Mouse (Mus musculus): ENCODE data around the gene Dirc2. TPM values are rescaled to one million over a fixed set of nuclear protein-coding genes. Genes with fewer than 3 reads are reported as not detected.

The Dirc2 gene
- polyA plus RNA-seq, 2 experiments = 4.9 to 5.9 TPM

- H3K27me3 ChIP-seq (ENCODE audit: control insufficient read depth, insufficient read depth, low read length) = no peaks in the 10 kb centered on the region
- ATAC-seq (ENCODE audit: insufficient read depth) = no peak
- H3K27ac ChIP-seq = no peak overlapping the region
- no peak overlapping the region for H3K4me3 ChIP-seq (ENCODE audit: insufficient read depth in 1 of 2, low read depth in 2 of 2, low read length in 2 of 2)
- no peak overlapping the region for H3K9ac ChIP-seq (replicated peaks)
- no peaks in the 10 kb centered on the region for H3K36me3 ChIP-seq (replicated peaks; ENCODE audit: control insufficient read depth, insufficient read depth, low read depth)
- H3K4me2 ChIP-seq (ENCODE audit: low read depth) = no peak overlapping the region
- H3K9me3 ChIP-seq (ENCODE audit: control insufficient read depth, low read length) = no peaks in the 10 kb centered on the region
- H3K4me1 ChIP-seq (replicated peaks; ENCODE audit: control insufficient read depth in 2 of 2, insufficient read depth in 2 of 2, low read length in 1 of 2) = no peaks in the 10 kb centered on the region
- TF ChIP-seq EP300 (IDR thresholded peaks at IDR 0.05; ENCODE audit: low read depth) (no peak), CTCF (IDR thresholded peaks at IDR 0.05; ENCODE audit: low read depth) (no peak)
- 77% methylated on average over 5 of the region's 5 CpGs for WGBS (ENCODE audit: insufficient replicate concordance)
- no peak for DNase-seq (ENCODE audit: low read depth in 3 of 3, low spot score in 3 of 3)
These were observed 27.5 kb downstream of the Dirc2 start for GRCm38 (mm10) chr16:35741621-35742020.

- Histone ChIP-seq H3K9me3 (ENCODE audit: control insufficient read depth, low read length) (no peaks in the 10 kb centered on the region), H3K4me3 (ENCODE audit: insufficient read depth in 1 of 2, low read depth in 2 of 2, low read length in 2 of 2) (no peak overlapping the region), H3K36me3 (replicated peaks; ENCODE audit: control insufficient read depth, insufficient read depth, low read depth) (no peaks in the 10 kb centered on the region), H3K4me2 (ENCODE audit: low read depth) (no peak overlapping the region), H3K9ac (replicated peaks) (no peak overlapping the region), H3K4me1 (replicated peaks; ENCODE audit: control insufficient read depth in 2 of 2, insufficient read depth in 2 of 2, low read length in 1 of 2) (no peaks in the 10 kb centered on the region), H3K27me3 (ENCODE audit: control insufficient read depth, insufficient read depth, low read length) (no peaks in the 10 kb centered on the region), H3K27ac (no peak overlapping the region)
- DNase-seq (ENCODE audit: low read depth in 3 of 3, low spot score in 3 of 3) = no peak
- no peak for ATAC-seq (ENCODE audit: insufficient read depth)
- WGBS (ENCODE audit: insufficient replicate concordance) = 76% methylated on average over 6 of the region's 6 CpGs
- TF ChIP-seq CTCF (IDR thresholded peaks at IDR 0.05; ENCODE audit: low read depth) (no peak), EP300 (IDR thresholded peaks at IDR 0.05; ENCODE audit: low read depth) (no peak)
These were observed 28.2 kb downstream of the Dirc2 start for GRCm38 (mm10) chr16:35740943-35741342.

GRCm38 (mm10) chr16:35740357-35740756 is 28.8 kb downstream of the Dirc2 start:
- 81% methylated on average over 12 of the region's 12 CpGs for WGBS (ENCODE audit: insufficient replicate concordance)
- no peak for TF ChIP-seq CTCF (IDR thresholded peaks at IDR 0.05; ENCODE audit: low read depth)
- no peak for TF ChIP-seq EP300 (IDR thresholded peaks at IDR 0.05; ENCODE audit: low read depth)
- Histone ChIP-seq H3K9me3 (ENCODE audit: control insufficient read depth, low read length) (no peaks in the 10 kb centered on the region), H3K27me3 (ENCODE audit: control insufficient read depth, insufficient read depth, low read length) (no peaks in the 10 kb centered on the region), H3K27ac (no peak overlapping the region), H3K4me3 (ENCODE audit: insufficient read depth in 1 of 2, low read depth in 2 of 2, low read length in 2 of 2) (no peak overlapping the region), H3K36me3 (replicated peaks; ENCODE audit: control insufficient read depth, insufficient read depth, low read depth) (0 out of 2 replicates have a peak, but pooled peaks cover under 1% of the 10 kb centered on the region), H3K4me2 (ENCODE audit: low read depth) (no peak overlapping the region), H3K4me1 (replicated peaks; ENCODE audit: control insufficient read depth in 2 of 2, insufficient read depth in 2 of 2, low read length in 1 of 2) (no peaks in the 10 kb centered on the region), H3K9ac (replicated peaks) (no peak overlapping the region)
- no peak for DNase-seq (ENCODE audit: low read depth in 3 of 3, low spot score in 3 of 3)
- no peak for ATAC-seq (ENCODE audit: insufficient read depth)

GRCm38 (mm10) chr16:35739548-35739947 is 29.6 kb downstream of the Dirc2 start:
- DNase-seq (ENCODE audit: low read depth in 3 of 3, low spot score in 3 of 3) = no peak
- no peak overlapping the region for H3K9ac ChIP-seq (replicated peaks)
- H3K9me3 ChIP-seq (ENCODE audit: control insufficient read depth, low read length) = no peaks in the 10 kb centered on the region
- no peak overlapping the region for H3K4me3 ChIP-seq (ENCODE audit: insufficient read depth in 1 of 2, low read depth in 2 of 2, low read length in 2 of 2)
- peaks cover 4% of the 10 kb centered on the region; the same call in 1 of the 2 replicates for H3K36me3 ChIP-seq (replicated peaks; ENCODE audit: control insufficient read depth, insufficient read depth, low read depth)
- no peaks in the 10 kb centered on the region for H3K27me3 ChIP-seq (ENCODE audit: control insufficient read depth, insufficient read depth, low read length)
- 9% methylated on average over 1 of the region's 1 CpGs for WGBS (ENCODE audit: insufficient replicate concordance)
- ATAC-seq (ENCODE audit: insufficient read depth) = no peak
- H3K27ac ChIP-seq = no peak overlapping the region
- H3K4me1 ChIP-seq (replicated peaks; ENCODE audit: control insufficient read depth in 2 of 2, insufficient read depth in 2 of 2, low read length in 1 of 2) = no peaks in the 10 kb centered on the region
- no peak for TF ChIP-seq EP300 (IDR thresholded peaks at IDR 0.05; ENCODE audit: low read depth)
- H3K4me2 ChIP-seq (ENCODE audit: low read depth) = no peak overlapping the region

GRCm38 (mm10) chr16:35738096-35738767 is 30.9 kb downstream of the Dirc2 start:
- H3K9me3 ChIP-seq (ENCODE audit: control insufficient read depth, low read length) = no peaks in the 10 kb centered on the region
- H3K36me3 ChIP-seq (replicated peaks; ENCODE audit: control insufficient read depth, insufficient read depth, low read depth) = peaks cover 4% of the 10 kb centered on the region; the same call in 1 of the 2 replicates
- DNase-seq (ENCODE audit: low read depth in 3 of 3, low spot score in 3 of 3) = no peak
- no peak for TF ChIP-seq CTCF (IDR thresholded peaks at IDR 0.05; ENCODE audit: low read depth)
- no peak for TF ChIP-seq EP300 (IDR thresholded peaks at IDR 0.05; ENCODE audit: low read depth)
- H3K27me3 ChIP-seq (ENCODE audit: control insufficient read depth, insufficient read depth, low read length) = no peaks in the 10 kb centered on the region
- ATAC-seq (ENCODE audit: insufficient read depth) = no peak
- H3K9ac ChIP-seq (replicated peaks) = no peak overlapping the region
- H3K4me3 ChIP-seq (ENCODE audit: insufficient read depth in 1 of 2, low read depth in 2 of 2, low read length in 2 of 2) = no peak overlapping the region
- no peak overlapping the region for H3K4me2 ChIP-seq (ENCODE audit: low read depth)
- H3K4me1 ChIP-seq (replicated peaks; ENCODE audit: control insufficient read depth in 2 of 2, insufficient read depth in 2 of 2, low read length in 1 of 2) = no peaks in the 10 kb centered on the region
- H3K27ac ChIP-seq = no peak overlapping the region
- WGBS (ENCODE audit: insufficient replicate concordance) = 86% methylated on average over 7 of the region's 7 CpGs
